Mouse (Mus musculus): ENCODE data around the gene Sugct. TPM values are rescaled to one million over a fixed set of nuclear protein-coding genes. Genes with fewer than 3 reads are reported as not detected.

Gene Sugct
- polyA plus RNA-seq, 1 experiment from 2014 or later = 4.7 TPM

- no peak overlapping the region for H3K4me3 ChIP-seq (ENCODE audit: low read depth, low read length)
- H3K9me3 ChIP-seq (ENCODE audit: control insufficient read depth, low read depth, low read length) = no peaks in the 10 kb centered on the region
- H3K4me2 ChIP-seq (replicated peaks; ENCODE audit: low read depth, low read length) = no peak overlapping the region
- no peaks in the 10 kb centered on the region for H3K36me3 ChIP-seq (ENCODE audit: control insufficient read depth, insufficient read depth, low read length)
- WGBS = 7% methylated on average over 8 of the region's 8 CpGs
- peaks cover 8% of the 10 kb centered on the region; the same call in 1 of the 2 replicates for H3K4me1 ChIP-seq (ENCODE audit: control insufficient read depth, insufficient read depth, low read length)
- no peaks in the 10 kb centered on the region for H3K27me3 ChIP-seq (ENCODE audit: control insufficient read depth, insufficient read depth, low read length)
- ATAC-seq (ENCODE audit: insufficient number of reproducible peaks, insufficient read depth, low FRiP score, low read depth) = peak; percentile 76; the same call in 1 of the 2 replicates
- no peak overlapping the region for H3K9ac ChIP-seq (replicated peaks; ENCODE audit: low read depth, low read length)
- no peak overlapping the region for H3K27ac ChIP-seq (ENCODE audit: low read length)
Observed at GRCm38 (mm10) chr13:17185253-17185652, 510.1 kb downstream of the Sugct start.

- H3K4me3 ChIP-seq (ENCODE audit: low read depth, low read length) = no peak overlapping the region
- 70% methylated on average over 3 of the region's 3 CpGs for WGBS
- ATAC-seq (ENCODE audit: insufficient number of reproducible peaks, insufficient read depth, low FRiP score, low read depth) = no peak
- H3K9ac ChIP-seq (replicated peaks; ENCODE audit: low read depth, low read length) = no peak overlapping the region
- H3K4me2 ChIP-seq (replicated peaks; ENCODE audit: low read depth, low read length) = no peak overlapping the region
- H3K9me3 ChIP-seq (ENCODE audit: control insufficient read depth, low read depth, low read length) = no peaks in the 10 kb centered on the region
- H3K27me3 ChIP-seq (ENCODE audit: control insufficient read depth, insufficient read depth, low read length) = no peaks in the 10 kb centered on the region
- H3K4me1 ChIP-seq (ENCODE audit: control insufficient read depth, insufficient read depth, low read length) = no peaks in the 10 kb centered on the region
- no peaks in the 10 kb centered on the region for H3K36me3 ChIP-seq (ENCODE audit: control insufficient read depth, insufficient read depth, low read length)
- H3K27ac ChIP-seq (ENCODE audit: low read length) = no peak overlapping the region
Observed at GRCm38 (mm10) chr13:17165917-17166316, 529.4 kb downstream of the Sugct start.

DNA sequence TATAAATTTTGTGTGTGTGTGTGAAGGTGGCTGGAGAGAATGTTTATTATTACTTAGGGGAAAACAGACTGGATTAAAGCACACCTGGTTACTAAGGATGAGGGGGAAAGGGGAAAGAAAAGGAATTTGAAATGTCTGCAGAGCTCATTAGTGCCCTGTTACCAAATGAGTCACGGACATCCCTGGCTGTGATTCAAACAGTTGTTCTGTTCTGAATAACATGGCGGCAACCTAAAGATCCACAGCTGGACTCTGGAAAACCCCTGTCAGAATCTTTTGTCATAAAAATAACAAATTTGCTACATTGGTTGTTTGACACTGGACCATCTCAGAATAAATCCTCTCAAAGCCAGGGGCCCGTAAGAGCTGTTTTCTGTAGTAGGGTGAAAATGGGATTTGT is 530.6 kb downstream of the Sugct start:
- no peak for ATAC-seq (ENCODE audit: insufficient number of reproducible peaks, insufficient read depth, low FRiP score, low read depth)
- Histone ChIP-seq H3K4me3 (ENCODE audit: low read depth, low read length) (no peak overlapping the region), H3K9me3 (ENCODE audit: control insufficient read depth, low read depth, low read length) (no peaks in the 10 kb centered on the region), H3K27me3 (ENCODE audit: control insufficient read depth, insufficient read depth, low read length) (no peaks in the 10 kb centered on the region), H3K27ac (ENCODE audit: low read length) (no peak overlapping the region), H3K9ac (replicated peaks; ENCODE audit: low read depth, low read length) (no peak overlapping the region), H3K4me1 (ENCODE audit: control insufficient read depth, insufficient read depth, low read length) (no peaks in the 10 kb centered on the region), H3K4me2 (replicated peaks; ENCODE audit: low read depth, low read length) (no peak overlapping the region), H3K36me3 (ENCODE audit: control insufficient read depth, insufficient read depth, low read length) (no peaks in the 10 kb centered on the region)
- 62% methylated on average over 3 of the region's 3 CpGs for WGBS

DNA sequence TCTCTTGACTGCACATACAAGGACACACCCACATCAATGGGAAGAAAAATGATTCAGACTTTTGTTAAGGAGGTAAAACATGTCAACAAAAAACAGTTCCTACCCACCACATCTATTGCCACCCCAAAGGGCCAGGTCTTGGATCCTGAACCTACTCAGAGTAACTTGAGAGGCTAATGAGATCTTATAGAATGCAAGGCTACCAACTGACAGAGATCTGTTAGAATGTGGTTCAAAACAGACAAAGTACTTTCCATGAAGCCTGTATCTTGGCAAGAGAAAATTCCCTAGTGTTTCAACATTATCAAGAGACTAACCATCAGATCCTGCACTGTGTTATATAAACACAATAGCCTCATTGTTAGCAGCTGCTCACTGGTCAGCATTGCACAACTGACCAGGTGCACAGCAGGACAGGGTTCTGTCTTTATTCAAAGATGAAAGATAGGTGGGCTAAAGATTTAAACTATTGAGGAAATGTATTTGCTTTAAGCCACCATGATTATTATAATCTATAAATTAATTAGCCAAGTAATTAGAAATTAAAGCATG is 548.8 kb downstream of the Sugct start:
- Histone ChIP-seq H3K9me3 (ENCODE audit: control insufficient read depth, low read depth, low read length) (no peaks in the 10 kb centered on the region), H3K36me3 (ENCODE audit: control insufficient read depth, insufficient read depth, low read length) (no peaks in the 10 kb centered on the region), H3K4me2 (replicated peaks; ENCODE audit: low read depth, low read length) (no peak overlapping the region), H3K4me1 (ENCODE audit: control insufficient read depth, insufficient read depth, low read length) (no peaks in the 10 kb centered on the region), H3K9ac (replicated peaks; ENCODE audit: low read depth, low read length) (no peak overlapping the region), H3K27me3 (ENCODE audit: control insufficient read depth, insufficient read depth, low read length) (no peaks in the 10 kb centered on the region), H3K4me3 (ENCODE audit: low read depth, low read length) (no peak overlapping the region), H3K27ac (ENCODE audit: low read length) (no peak overlapping the region)
- no peak for ATAC-seq (ENCODE audit: insufficient number of reproducible peaks, insufficient read depth, low FRiP score, low read depth)

DNA sequence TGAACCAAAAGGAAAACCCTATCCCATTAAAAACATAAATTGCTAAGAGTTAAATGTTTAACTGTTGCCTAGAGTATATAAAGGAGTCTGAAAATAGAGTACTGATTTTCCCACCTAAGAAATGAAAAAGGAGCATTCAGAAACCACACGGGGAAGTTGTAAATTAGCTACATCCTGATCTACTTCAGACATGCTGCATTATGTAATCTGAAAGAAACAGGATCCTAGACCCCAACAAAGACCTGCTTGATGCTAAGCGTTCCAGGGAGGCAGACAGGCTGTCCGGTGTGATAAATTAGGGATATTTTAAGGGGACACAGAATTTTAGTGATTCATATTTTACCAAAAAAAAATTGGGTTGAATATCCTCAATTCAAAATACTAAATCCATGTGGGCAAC is 579.3 kb downstream of the Sugct start:
- Histone ChIP-seq H3K4me3 (ENCODE audit: low read depth, low read length) (no peak overlapping the region), H3K9ac (replicated peaks; ENCODE audit: low read depth, low read length) (no peak overlapping the region), H3K27me3 (ENCODE audit: control insufficient read depth, insufficient read depth, low read length) (no peaks in the 10 kb centered on the region), H3K9me3 (ENCODE audit: control insufficient read depth, low read depth, low read length) (no peaks in the 10 kb centered on the region), H3K4me2 (replicated peaks; ENCODE audit: low read depth, low read length) (no peak overlapping the region), H3K4me1 (ENCODE audit: control insufficient read depth, insufficient read depth, low read length) (no peaks in the 10 kb centered on the region), H3K36me3 (ENCODE audit: control insufficient read depth, insufficient read depth, low read length) (no peaks in the 10 kb centered on the region), H3K27ac (ENCODE audit: low read length) (no peak overlapping the region)
- WGBS = 45% methylated on average over 3 of the region's 3 CpGs
- no peak for ATAC-seq (ENCODE audit: insufficient number of reproducible peaks, insufficient read depth, low FRiP score, low read depth)

GRCm38 (mm10) chr13:17102372-17102771 is 593.0 kb downstream of the Sugct start:
- Histone ChIP-seq H3K27me3 (ENCODE audit: control insufficient read depth, insufficient read depth, low read length) (no peaks in the 10 kb centered on the region), H3K9ac (replicated peaks; ENCODE audit: low read depth, low read length) (no peak overlapping the region), H3K4me2 (replicated peaks; ENCODE audit: low read depth, low read length) (no peak overlapping the region), H3K36me3 (ENCODE audit: control insufficient read depth, insufficient read depth, low read length) (no peaks in the 10 kb centered on the region), H3K9me3 (ENCODE audit: control insufficient read depth, low read depth, low read length) (no peaks in the 10 kb centered on the region), H3K4me1 (ENCODE audit: control insufficient read depth, insufficient read depth, low read length) (no peaks in the 10 kb centered on the region), H3K27ac (ENCODE audit: low read length) (no peak overlapping the region), H3K4me3 (ENCODE audit: low read depth, low read length) (no peak overlapping the region)
- 71% methylated on average over 1 of the region's 1 CpGs for WGBS
- ATAC-seq (ENCODE audit: insufficient number of reproducible peaks, insufficient read depth, low FRiP score, low read depth) = no peak

DNA sequence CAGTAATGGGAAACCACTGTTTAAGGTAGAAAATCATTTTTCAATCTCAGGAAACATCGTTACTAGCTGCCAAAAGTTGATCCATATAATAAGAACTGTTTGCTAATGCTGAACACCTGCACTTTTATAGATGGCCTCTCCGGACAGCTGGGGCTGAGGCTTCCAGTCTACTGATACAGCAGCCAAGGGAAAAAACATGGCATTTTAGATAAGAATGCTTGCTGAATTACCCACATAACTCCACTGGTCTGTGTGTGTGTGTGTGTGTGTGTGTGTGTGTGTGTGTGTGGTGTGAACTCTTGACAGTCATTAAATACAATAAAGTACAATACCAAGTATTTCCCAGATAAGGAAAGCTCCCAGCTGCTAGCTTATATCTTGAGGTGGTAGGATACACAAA is 608.8 kb downstream of the Sugct start:
- H3K27ac ChIP-seq (ENCODE audit: low read length) = no peak overlapping the region
- WGBS = 21% methylated on average over 2 of the region's 2 CpGs

GRCm38 (mm10) chr13:17086146-17086545 is 609.2 kb downstream of the Sugct start:
- H3K27ac ChIP-seq (ENCODE audit: low read length) = no peak overlapping the region
- no peaks in the 10 kb centered on the region for H3K27me3 ChIP-seq (ENCODE audit: control insufficient read depth, insufficient read depth, low read length)
- H3K4me1 ChIP-seq (ENCODE audit: control insufficient read depth, insufficient read depth, low read length) = 0 out of 2 replicates have a peak, but pooled peaks cover 12% of the 10 kb centered on the region
- H3K9me3 ChIP-seq (ENCODE audit: control insufficient read depth, low read depth, low read length) = no peaks in the 10 kb centered on the region
- no peaks in the 10 kb centered on the region for H3K36me3 ChIP-seq (ENCODE audit: control insufficient read depth, insufficient read depth, low read length)
- H3K4me2 ChIP-seq (replicated peaks; ENCODE audit: low read depth, low read length) = no peak overlapping the region
- H3K9ac ChIP-seq (replicated peaks; ENCODE audit: low read depth, low read length) = no peak overlapping the region
- peak; percentile 48; the same call in 1 of the 2 replicates for ATAC-seq (ENCODE audit: insufficient number of reproducible peaks, insufficient read depth, low FRiP score, low read depth)
- H3K4me3 ChIP-seq (ENCODE audit: low read depth, low read length) = no peak overlapping the region

More for the DNA sequence above, 608.8 kb downstream of the Sugct start:
- H3K27me3 ChIP-seq (ENCODE audit: control insufficient read depth, insufficient read depth, low read length) = no peaks in the 10 kb centered on the region
- no peak overlapping the region for H3K4me3 ChIP-seq (ENCODE audit: low read depth, low read length)
- 0 out of 2 replicates have a peak, but pooled peaks cover 12% of the 10 kb centered on the region for H3K4me1 ChIP-seq (ENCODE audit: control insufficient read depth, insufficient read depth, low read length)
- no peak overlapping the region for H3K4me2 ChIP-seq (replicated peaks; ENCODE audit: low read depth, low read length)
- no peaks in the 10 kb centered on the region for H3K9me3 ChIP-seq (ENCODE audit: control insufficient read depth, low read depth, low read length)
- peak; percentile 17; the same call in 1 of the 2 replicates for ATAC-seq (ENCODE audit: insufficient number of reproducible peaks, insufficient read depth, low FRiP score, low read depth)
- H3K36me3 ChIP-seq (ENCODE audit: control insufficient read depth, insufficient read depth, low read length) = no peaks in the 10 kb centered on the region
- no peak overlapping the region for H3K9ac ChIP-seq (replicated peaks; ENCODE audit: low read depth, low read length)
